Mouse (Mus musculus) intestine, postnatal 0 days (tissue): ENCODE data around the gene Srsf12. TPM values are rescaled to one million over a fixed set of nuclear protein-coding genes. Genes with fewer than 3 reads are reported as not detected.

Source experiments
- ATAC-seq: fragments of 200-750 bp; cut with Nextera tagmentation; 2 replicates; pipeline ENCODE4 v1.8.0; 2017; ENCODE audit warnings: mild to moderate bottlenecking, moderate TSS enrichment, moderate library complexity
- H3K27ac ChIP-seq: fragments of 300-500 bp; sonication (generic); 2 replicates; pipeline ENCODE4 v1.5.1; 2014; ENCODE audit warnings: mild to moderate bottlenecking, low read depth, low read length, moderate library complexity
- H3K27me3 ChIP-seq: fragments of 300-500 bp; sonication (generic); replicated peaks from 2 replicates; pipeline ENCODE4 v1.6.1; 2014; ENCODE audit warnings: low read length, mixed read lengths; ENCODE audit not compliant: control insufficient read depth, insufficient read depth
- H3K36me3 ChIP-seq: fragments of 300-500 bp; sonication (generic); 2 replicates; pipeline ENCODE4 v1.6.1; 2014; ENCODE audit warnings: mild to moderate bottlenecking, moderate library complexity; ENCODE audit not compliant: control insufficient read depth, insufficient read depth
- H3K4me1 ChIP-seq: fragments of 300-500 bp; sonication (generic); replicated peaks from 2 replicates; pipeline ENCODE4 v1.6.1; 2014; ENCODE audit warnings: antibody characterized with exemption, low read length, mixed read lengths; ENCODE audit not compliant: control insufficient read depth, insufficient read depth
- H3K4me2 ChIP-seq: fragments of 300-500 bp; sonication (generic); replicated peaks from 2 replicates; pipeline ENCODE4 v1.6.1; 2014; ENCODE audit warnings: low read depth, mild to moderate bottlenecking, moderate library complexity
- H3K4me3 ChIP-seq: fragments of 300-500 bp; sonication (generic); 2 replicates; pipeline ENCODE4 v1.5.1; 2014; ENCODE audit warnings: low read depth, low read length
- H3K9ac ChIP-seq: fragments of 300-500 bp; sonication (generic); 2 replicates; pipeline ENCODE4 v1.6.1; 2014; ENCODE audit warnings: mild to moderate bottlenecking, low read depth, low read length
- H3K9me3 ChIP-seq: fragments of 300-500 bp; sonication (generic); 2 replicates; pipeline ENCODE4 v1.6.1; 2016; ENCODE audit warnings: mixed run types; ENCODE audit not compliant: control insufficient read depth
- CTCF ChIP-seq: sonication (generic); IDR thresholded peaks from 2 replicates; pipeline ENCODE4 v1.5.1; 2016; ENCODE audit warnings: low read depth, mild to moderate bottlenecking, control low read depth, antibody characterized with exemption, moderate library complexity
- WGBS: fragments of 180-500 bp; shearing (Covaris S2); extraction: QIAGEN DNeasy Blood & Tissue Kit; methylation state at CpG from one replicate; pipeline ENCODE4 v1.1.7; 2014; 5-methylcytosine and 5-hydroxymethylcytosine counted together
- polyA plus RNA-seq: library from polyadenylated mRNA; unstranded; fragments of >200 nt; fragmentation: Nextera tagmentation; extraction: Ambion mirVana; gene quantifications from 2 replicates; pipeline ENCODE4 v1.2.1, GENCODE M21; 2015

The Srsf12 gene
- polyA plus RNA-seq, 1 experiment from 2014 or later = 2.0 TPM

- no peak for TF ChIP-seq CTCF
- Histone ChIP-seq H3K4me2 (no peak overlapping the region), H3K4me1 (no peaks in the 10 kb centered on the region), H3K36me3 (no peaks in the 10 kb centered on the region), H3K9me3 (no peaks in the 10 kb centered on the region), H3K27ac (no peak overlapping the region), H3K27me3 (no peaks in the 10 kb centered on the region), H3K9ac (no peak overlapping the region), H3K4me3 (no peak overlapping the region)
- ATAC-seq = no peak
- 89% methylated on average over 18 of the region's 18 CpGs for WGBS
These were observed 22.1 kb downstream of the Srsf12 start for GRCm38 (mm10) chr4:33230881-33231280.

- no peak for TF ChIP-seq CTCF
- ATAC-seq = no peak; the same call in 1 of the 2 replicates
- Histone ChIP-seq H3K4me3 (no peak overlapping the region), H3K4me2 (no peak overlapping the region), H3K9me3 (no peaks in the 10 kb centered on the region), H3K4me1 (no peaks in the 10 kb centered on the region; the same call in none of the 2 replicates), H3K36me3 (peaks cover 31% of the 10 kb centered on the region), H3K27ac (peak overlapping the region; percentile 24; the same call in 1 of the 2 replicates), H3K27me3 (no peaks in the 10 kb centered on the region), H3K9ac (no peak overlapping the region)
- WGBS = 45% methylated on average over 5 of the region's 5 CpGs
These were observed 33.7 kb downstream of the Srsf12 start for GRCm38 (mm10) chr4:33242536-33242935.

GRCm38 (mm10) chr4:33243016-33243758 lies 34.4 kb downstream of the Srsf12 start:
- ATAC-seq = no peak
- no peaks in the 10 kb centered on the region; the same call in none of the 2 replicates for H3K4me1 ChIP-seq
- peak overlapping the region; percentile 28; the same call in 1 of the 2 replicates for H3K27ac ChIP-seq
- TF ChIP-seq CTCF = no peak
- no peaks in the 10 kb centered on the region for H3K9me3 ChIP-seq
- no peak overlapping the region for H3K9ac ChIP-seq
- 69% methylated on average over 12 of the region's 12 CpGs for WGBS
- H3K4me3 ChIP-seq = no peak overlapping the region
- H3K27me3 ChIP-seq = no peaks in the 10 kb centered on the region
- H3K4me2 ChIP-seq = no peak overlapping the region
- H3K36me3 ChIP-seq = peaks cover 31% of the 10 kb centered on the region

- H3K4me3 ChIP-seq = no peak overlapping the region
- no peak overlapping the region for H3K9ac ChIP-seq
- H3K4me1 ChIP-seq = no peaks in the 10 kb centered on the region; the same call in none of the 2 replicates
- 79% methylated on average over 4 of the region's 4 CpGs for WGBS
- H3K27me3 ChIP-seq = no peaks in the 10 kb centered on the region
- H3K27ac ChIP-seq = no peak overlapping the region
- no peak for ATAC-seq
- H3K36me3 ChIP-seq = peaks cover 31% of the 10 kb centered on the region
- no peak for TF ChIP-seq CTCF
- H3K9me3 ChIP-seq = no peaks in the 10 kb centered on the region
- no peak overlapping the region for H3K4me2 ChIP-seq
These were observed 35.1 kb downstream of the Srsf12 start for GRCm38 (mm10) chr4:33243921-33244320.

GRCm38 (mm10) chr4:33245853-33246395 lies 37.1 kb downstream of the Srsf12 start:
- ATAC-seq = no peak
- H3K27ac ChIP-seq = peak overlapping the region; percentile 37
- no peak for TF ChIP-seq CTCF

GRCm38 (mm10) chr4:33247479-33248053 lies 38.8 kb downstream of the Srsf12 start:
- WGBS = under 1% methylated on average over 59 of the region's 60 CpGs
- peaks cover 30% of the 10 kb centered on the region for H3K36me3 ChIP-seq
- peak; percentile 85 for ATAC-seq
- H3K27ac ChIP-seq = peak overlapping the region; percentile 100
- no peaks in the 10 kb centered on the region for H3K9me3 ChIP-seq
- peak; percentile 56 for TF ChIP-seq CTCF
- peak overlapping the region; percentile 100 for H3K9ac ChIP-seq
- no peaks in the 10 kb centered on the region; the same call in none of the 2 replicates for H3K4me1 ChIP-seq
- no peaks in the 10 kb centered on the region for H3K27me3 ChIP-seq
- peak overlapping the region; percentile 68 for H3K4me2 ChIP-seq
- peak overlapping the region; percentile 92 for H3K4me3 ChIP-seq

More at GRCm38 (mm10) chr4:33245853-33246395, 37.1 kb downstream of the Srsf12 start:
- H3K27me3 ChIP-seq = no peaks in the 10 kb centered on the region
- no peaks in the 10 kb centered on the region; the same call in none of the 2 replicates for H3K4me1 ChIP-seq
- H3K4me2 ChIP-seq = peak overlapping the region; percentile 68
- H3K4me3 ChIP-seq = peak overlapping the region; percentile 92
- no peaks in the 10 kb centered on the region for H3K9me3 ChIP-seq
- H3K36me3 ChIP-seq = peaks cover 31% of the 10 kb centered on the region
- 0 out of 2 replicates have a peak overlapping the region, but pooled peaks have one; percentile 100 for H3K9ac ChIP-seq
- WGBS = 39% methylated on average over 14 of the region's 14 CpGs
